Mouse (Mus musculus) B cell, adult 2 months (primary cell): ENCODE measurements around the gene Brox.

Source experiments
- DNase-seq, 2 experiments: peaks; one replicate each; pipeline ENCODE4 v3.0.0; 2022

Gene Brox

GRCm38 (mm10) chr1:183267666-183268065 lies 29.4 kb downstream of the Brox start:
- DNase-seq: no peak

- peak; percentile 23 to 27 for DNase-seq
Observed at GRCm38 (mm10) chr1:183265921-183266467, 31.1 kb downstream of the Brox start.

- no peak for DNase-seq
Observed at GRCm38 (mm10) chr1:183264145-183265008, 32.7 kb downstream of the Brox start.

- no peak for DNase-seq
Observed at GRCm38 (mm10) chr1:183252574-183252973, 44.5 kb downstream of the Brox start.

- no peak for DNase-seq
Observed at GRCm38 (mm10) chr1:183251818-183252217, 45.3 kb downstream of the Brox start.

GRCm38 (mm10) chr1:183250612-183251011 lies 46.5 kb downstream of the Brox start:
- no peak for DNase-seq

GRCm38 (mm10) chr1:183248144-183248543 lies 48.9 kb downstream of the Brox start:
- no peak for DNase-seq

- no peak for DNase-seq
Observed at GRCm38 (mm10) chr1:183243293-183243692, 53.8 kb downstream of the Brox start.

GRCm38 (mm10) chr1:183237901-183238300 lies 59.2 kb downstream of the Brox start:
- DNase-seq: peak; percentile 6 to 12

- no peak for DNase-seq
Observed at GRCm38 (mm10) chr1:183236460-183236859, 60.6 kb downstream of the Brox start.

GRCm38 (mm10) chr1:183233679-183234174 lies 63.3 kb downstream of the Brox start:
- DNase-seq: no peak

- no peak for DNase-seq
Observed at GRCm38 (mm10) chr1:183232985-183233678, 63.9 kb downstream of the Brox start.

- DNase-seq: no peak
Observed at GRCm38 (mm10) chr1:183227469-183227868, 69.6 kb downstream of the Brox start.
